Mouse (Mus musculus): Measurements from ENCODE around the gene Cercam.

Cercam gene

DNA sequence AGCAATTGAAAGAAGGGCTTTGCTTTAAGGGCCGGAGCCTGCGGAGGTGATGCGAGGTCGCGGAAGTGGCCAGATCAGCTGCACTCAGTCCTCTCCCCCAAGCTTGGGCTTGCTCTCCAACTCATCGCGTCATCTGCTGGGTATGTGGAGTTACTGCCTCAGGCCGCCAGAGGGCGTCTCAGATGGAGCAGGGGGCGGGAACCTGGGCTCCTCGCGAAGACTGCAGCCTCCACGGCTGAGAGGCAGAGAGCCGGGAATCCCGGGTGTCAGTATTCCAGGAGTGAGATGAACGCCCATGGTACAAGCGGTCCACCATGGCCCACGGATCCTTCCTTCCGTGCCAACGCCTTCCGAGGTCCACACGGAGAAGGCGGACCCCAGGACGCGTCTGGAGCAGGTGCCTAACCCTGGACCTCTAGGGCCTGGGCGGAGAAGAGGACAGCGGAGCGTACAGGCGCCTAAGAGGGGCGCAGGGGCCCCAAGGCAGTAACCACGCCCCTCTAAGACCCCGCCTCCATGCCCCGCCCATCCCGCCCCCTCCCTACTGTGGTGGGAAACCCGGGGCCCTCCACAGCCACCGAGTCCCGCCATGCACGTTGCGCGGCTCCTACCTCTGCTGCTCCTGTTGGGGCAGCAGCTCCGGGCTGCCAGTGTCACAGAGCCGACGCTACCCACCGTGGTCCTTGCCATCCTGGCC lies at the start of gene Cercam:
Cercam (plus strand) TSS at position 216 of the 697 bp plus-strand sequence.
- peak; percentile 81 for DNase-seq (ENCODE audit: low read depth, low spot score)

DNA sequence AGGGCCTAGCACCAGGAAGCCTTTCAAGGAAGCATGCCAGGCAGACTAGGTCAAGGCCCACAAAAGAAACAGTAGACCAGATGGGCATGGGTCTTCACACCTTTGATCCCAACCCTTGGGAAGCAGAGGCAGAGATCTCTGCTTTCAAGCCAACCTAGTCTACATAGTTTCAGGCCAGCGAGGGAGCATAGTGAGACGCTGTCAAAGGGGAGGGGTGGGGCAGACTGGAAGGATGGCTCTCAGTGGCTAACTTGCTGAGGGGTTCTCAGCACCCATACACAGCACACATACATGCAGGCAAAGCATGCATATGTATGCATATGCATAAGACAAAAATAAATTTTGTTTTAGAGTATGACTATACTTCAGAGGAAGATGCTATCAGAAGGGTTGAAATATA lies 49.6 kb upstream of the Cercam start:
- DNase-seq (ENCODE audit: low read depth, low spot score): no peak

DNA sequence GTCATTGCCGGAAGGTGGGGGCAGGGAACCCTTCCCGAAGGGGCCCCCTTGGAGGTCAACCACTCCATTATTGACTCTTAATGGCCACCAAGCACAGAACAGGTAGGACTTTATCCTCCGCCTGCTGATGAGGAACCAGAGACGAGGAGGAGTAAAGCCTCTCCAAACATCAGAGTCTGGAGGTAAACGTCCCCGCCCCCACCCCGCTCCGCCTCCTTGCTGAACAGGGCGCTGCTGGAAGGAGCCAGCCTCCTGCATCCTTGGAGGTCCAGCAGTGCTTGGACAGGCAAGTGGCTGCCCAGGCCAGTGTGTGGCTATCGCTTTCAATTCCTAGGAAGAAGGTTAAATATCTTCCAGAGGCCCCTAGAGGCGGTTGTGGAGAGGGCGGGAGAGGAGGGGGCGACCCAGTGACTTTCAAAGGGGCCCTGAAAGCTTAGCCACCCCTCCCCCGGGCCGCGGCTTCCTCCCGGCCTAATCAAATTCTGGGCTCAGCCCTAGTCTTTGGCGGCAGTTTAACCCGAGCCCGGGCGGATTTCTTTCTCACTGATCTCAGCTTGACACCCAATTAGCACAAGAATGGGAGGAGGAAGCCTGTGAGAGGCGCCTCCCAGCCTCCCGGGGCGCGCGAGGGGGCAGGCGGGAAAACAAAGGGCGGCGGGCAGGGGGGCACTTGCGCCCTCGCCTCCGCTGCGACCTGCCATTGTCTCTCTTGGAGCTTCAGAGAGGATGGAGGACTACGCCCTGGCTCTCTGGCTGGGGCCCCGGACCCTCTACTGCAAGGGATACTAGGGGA lies 48.7 kb upstream of the Cercam start, which contains the start of gene Urm1:
Urm1 (plus strand) TSS at position 51 of the 793 bp plus-strand sequence.
- no peak for DNase-seq (ENCODE audit: low read depth, low spot score)

DNA sequence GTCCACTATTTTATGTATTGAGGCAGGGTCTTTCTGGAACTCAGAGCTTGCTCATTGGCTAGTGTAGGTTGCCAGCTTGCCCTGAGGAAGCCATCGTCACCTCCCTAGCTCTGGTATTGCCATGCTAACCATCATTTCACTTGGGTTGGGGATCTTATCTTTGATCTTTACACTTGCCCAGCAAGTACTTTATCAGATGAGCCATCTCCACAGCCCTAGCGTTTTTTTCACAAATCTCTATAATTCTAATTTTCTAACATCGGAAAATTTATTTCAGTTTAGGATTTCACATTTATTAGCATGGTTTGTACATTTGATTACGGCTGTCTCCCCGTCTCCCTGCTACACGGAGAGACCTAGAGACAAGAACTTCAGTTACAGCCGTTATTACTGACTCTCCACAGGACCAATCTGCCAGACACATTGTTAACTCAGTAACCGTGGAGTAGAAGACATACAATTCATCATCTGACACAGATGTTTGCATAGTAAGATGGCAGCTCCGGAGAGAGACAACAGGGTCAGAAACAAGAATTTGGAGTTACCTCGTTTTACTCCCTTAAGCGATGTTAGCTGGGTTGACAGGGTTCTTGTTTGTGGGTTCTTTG lies 42.5 kb upstream of the Cercam start:
- no peak for DNase-seq (ENCODE audit: low read depth, low spot score)

DNA sequence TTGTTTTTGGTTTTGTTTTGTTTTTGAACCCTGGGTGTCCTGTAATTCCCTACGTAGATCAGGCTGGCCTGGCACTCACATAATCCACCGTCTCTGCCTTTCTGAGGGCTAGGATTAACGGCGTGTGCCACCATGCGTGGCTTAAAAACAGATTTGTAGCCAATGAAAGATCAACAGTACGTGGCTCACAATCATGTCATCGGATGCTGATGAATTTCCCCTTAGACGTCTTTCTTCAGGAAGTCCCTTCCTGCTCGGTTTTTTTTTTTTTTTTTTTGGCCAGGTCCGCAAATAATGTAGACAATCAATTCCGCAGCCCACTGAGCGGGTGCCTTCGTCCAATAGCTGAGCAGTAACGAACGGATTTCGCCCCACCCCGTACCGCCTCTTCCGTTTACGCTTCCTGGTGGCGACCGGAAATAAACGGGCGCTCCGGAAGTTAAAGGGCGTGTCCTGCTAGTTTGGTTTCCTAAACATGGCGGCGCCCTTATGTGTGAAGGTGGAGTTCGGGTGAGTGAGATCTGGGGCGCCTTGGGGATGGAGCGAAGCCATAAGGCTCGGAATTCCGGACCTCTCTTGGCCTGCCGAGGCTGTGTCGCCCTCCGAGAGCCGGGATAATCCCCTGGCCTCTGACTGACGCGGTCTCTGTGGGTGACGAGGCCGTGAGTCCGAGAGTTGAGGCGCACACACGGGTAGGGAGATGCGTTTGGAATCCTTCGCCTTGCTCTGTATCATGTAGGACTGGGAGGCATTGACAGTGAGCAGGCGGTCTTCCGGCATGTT lies 41.8 kb upstream of the Cercam start:
- peak; percentile 94 for DNase-seq (ENCODE audit: low read depth, low spot score)

DNA sequence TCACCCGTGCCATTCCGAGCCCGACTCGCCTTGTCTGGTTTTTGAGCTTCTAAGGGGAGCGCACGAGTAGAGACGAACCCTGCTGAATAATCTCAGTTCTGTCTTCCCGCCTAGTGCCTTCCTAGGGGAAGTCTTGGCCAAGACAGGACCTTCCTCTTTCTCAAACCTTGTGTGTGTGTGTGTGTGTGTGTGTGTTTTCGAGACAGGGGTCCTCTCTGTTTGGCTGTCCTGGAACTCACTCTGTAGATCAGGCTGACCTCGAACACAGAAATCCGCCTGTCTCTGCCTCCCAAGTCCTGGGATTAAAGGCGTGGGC lies 41.3 kb upstream of the Cercam start:
- no peak for DNase-seq (ENCODE audit: low read depth, low spot score)

DNA sequence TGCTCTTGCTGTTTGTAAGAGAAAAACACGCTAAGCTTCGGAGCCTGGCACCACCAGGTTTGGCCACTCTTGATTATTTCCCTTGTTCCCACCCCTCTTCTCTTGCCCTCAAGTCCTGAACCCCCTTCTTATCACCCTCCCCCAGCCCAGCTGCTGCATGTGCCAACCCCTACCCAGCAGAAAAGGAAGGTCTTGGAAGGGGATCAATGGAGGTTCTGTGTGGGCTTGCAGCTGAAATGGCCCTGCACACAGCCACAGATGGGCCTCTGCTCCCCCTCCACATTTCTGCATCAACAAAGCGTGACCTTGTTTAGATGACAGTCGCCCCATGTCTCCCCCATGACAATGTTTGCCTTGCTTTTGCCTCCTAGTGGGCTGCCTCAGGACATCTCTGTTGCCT lies 37.9 kb upstream of the Cercam start:
- DNase-seq (ENCODE audit: low read depth, low spot score): no peak

DNA sequence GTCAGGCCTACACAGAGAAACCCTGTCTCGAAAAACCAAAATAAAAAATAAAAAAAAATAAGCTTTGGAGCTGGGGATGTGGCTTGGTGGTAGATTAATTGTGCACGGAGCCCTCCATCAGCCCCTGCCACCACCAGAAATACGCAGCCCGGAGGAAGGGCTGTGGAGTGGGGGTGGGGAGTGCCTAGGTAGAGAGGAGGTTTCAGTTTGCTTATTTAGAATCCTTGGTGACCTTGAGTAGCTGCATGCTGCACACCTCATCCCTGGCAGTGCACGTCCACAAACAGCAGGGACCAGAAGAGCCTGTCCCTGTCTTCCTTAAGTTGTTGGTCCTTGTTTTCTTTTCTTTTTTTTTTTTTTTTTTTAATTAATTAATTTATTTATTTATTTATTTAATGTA lies 35.2 kb upstream of the Cercam start:
- DNase-seq (ENCODE audit: low read depth, low spot score): no peak

DNA sequence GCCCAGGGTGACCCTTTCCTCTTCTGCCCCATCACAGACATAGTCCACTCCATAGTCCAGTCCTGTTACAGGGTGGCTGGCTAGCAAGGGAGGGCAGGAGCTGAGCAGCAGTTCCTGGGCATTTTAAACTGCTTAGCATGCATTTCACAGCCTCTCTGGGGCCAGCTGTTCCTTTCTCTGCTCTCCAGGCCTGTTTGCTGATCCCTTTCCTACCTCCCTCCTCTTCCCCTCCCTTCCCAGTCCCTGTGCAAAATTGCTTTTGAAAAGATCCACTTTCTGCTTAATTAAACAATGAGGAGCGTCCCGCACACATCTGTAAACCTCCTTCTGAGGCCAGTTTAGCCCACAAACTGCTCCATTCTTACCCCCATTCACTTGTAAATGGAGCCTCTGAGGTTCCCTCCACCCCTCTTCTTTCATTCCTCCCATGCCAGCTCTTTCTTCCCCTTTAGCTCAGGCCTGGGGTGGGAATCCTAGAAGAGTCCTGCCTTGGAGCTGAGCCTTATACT lies 33.5 kb upstream of the Cercam start:
- no peak for DNase-seq (ENCODE audit: low read depth, low spot score)

DNA sequence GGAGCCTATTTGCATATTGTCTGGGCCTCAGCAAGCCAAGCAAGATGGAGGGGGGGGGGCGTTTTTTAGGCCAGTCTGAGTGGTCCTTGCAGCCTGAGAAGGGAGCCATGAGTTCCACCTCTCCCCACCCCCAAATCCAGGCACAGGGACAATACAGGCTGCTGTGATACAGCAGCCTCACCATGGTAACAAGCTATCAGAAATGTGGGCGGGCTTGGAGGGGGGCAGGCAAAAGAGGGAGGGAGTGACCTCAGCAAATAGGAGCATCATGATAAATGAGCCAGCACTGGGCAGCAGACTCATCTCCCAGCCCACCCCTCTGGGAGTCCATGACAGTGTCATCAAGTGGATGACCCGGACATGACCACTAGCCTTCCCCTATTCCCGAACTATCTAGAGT lies 29.5 kb upstream of the Cercam start:
- DNase-seq (ENCODE audit: low read depth, low spot score): no peak

DNA sequence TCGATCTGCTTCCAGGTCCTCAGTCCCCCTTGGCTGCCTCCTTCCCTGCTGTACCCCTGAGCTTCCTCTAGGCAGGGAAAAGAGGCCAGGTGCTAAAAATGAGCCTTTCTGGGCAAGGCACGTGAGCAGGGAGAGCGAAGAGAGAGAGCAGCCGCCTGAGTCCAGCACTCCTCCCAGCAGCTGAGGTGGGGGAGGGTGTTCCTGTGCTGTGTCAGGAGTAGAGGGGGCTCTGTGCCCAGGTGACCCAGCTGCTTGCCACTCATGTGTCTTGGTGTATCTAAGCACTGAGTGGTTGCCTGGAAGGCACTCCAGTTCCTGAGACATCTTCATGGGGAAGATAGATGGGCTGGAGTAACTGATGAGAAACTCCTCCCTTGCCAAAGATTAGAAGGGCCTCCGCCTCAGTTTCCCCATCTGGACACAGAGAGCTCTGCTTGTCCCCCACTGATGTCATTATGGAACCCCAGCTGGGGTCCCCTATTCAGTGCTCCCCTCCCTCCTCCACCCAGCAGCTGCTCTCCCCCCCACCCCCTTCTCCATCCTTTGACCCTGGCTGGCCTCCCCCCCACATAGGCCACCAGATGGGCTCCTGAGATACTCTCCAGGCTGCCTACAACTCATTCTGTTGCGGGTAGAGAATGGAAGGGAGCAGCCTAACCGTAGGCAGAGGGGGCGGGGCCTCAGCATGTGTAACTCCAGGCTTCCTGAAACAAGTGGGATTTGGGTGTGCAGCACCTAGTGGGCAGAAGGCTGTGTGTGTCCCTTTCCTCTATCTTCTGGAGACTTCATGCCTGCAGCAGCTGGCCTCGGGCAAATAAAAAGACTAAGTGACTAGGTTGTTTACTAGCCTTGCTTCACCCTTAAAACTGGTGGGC lies 25.5 kb upstream of the Cercam start:
- no peak for DNase-seq (ENCODE audit: low read depth, low spot score)

DNA sequence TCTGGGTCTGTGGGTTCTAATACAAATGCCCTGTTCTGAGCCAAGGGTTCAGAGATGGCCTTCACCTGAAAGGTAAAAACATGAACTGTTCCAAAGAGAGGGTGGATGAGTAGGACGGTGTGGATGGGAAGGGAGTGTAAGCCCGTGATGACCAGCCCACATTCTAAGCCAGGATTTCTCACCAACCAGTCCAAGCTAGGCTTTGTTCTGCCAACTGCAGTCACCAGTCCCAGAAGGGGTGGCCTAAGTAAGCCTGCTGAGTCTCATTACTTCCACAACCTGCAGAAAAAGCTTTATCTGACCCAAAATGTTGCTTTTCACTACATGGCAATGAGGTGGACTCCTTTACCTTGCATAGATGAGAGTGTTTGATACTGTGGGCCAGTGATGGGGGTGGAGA lies 24.8 kb upstream of the Cercam start:
- DNase-seq (ENCODE audit: low read depth, low spot score): no peak

DNA sequence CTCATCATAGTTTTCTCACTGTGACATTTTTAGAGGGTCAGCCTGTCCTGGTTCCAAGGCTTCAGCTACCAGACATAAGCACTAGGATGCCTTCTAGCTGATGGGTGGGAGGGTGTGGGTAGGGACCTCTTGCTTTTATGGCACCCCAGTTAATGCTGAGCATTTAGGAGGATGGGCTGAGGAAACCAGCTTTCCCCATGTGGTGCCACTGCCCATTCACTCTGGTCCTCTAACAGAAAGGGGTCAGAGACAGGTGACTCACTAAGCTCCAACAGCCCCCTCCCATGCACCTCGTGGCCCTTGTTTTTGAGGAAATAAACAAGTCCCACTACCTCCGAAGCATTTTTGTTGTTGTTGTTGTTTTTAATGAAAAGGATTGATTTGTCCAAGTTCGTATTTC lies 24.3 kb upstream of the Cercam start:
- no peak for DNase-seq (ENCODE audit: low read depth, low spot score)

DNA sequence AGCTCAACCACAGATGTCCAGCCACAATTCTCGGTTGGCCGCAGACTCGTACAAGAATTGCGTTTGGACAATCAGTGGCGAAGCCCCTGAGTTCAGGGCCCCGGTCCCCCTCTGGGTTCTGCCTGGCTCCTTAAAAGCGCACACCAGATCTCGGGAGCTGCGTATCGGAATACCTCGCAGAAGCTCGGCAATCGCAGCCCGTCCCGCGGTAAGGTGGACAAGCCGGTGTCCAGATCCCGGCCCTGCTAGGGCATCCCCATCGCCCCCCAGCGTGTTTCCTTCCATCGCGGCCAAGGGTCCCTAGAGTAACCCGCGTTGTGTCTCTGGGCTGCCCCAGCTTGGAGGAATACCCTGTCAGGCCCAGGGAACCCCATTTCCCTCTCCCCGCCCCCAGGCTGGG lies 23.3 kb upstream of the Cercam start:
- DNase-seq (ENCODE audit: low read depth, low spot score): no peak

DNA sequence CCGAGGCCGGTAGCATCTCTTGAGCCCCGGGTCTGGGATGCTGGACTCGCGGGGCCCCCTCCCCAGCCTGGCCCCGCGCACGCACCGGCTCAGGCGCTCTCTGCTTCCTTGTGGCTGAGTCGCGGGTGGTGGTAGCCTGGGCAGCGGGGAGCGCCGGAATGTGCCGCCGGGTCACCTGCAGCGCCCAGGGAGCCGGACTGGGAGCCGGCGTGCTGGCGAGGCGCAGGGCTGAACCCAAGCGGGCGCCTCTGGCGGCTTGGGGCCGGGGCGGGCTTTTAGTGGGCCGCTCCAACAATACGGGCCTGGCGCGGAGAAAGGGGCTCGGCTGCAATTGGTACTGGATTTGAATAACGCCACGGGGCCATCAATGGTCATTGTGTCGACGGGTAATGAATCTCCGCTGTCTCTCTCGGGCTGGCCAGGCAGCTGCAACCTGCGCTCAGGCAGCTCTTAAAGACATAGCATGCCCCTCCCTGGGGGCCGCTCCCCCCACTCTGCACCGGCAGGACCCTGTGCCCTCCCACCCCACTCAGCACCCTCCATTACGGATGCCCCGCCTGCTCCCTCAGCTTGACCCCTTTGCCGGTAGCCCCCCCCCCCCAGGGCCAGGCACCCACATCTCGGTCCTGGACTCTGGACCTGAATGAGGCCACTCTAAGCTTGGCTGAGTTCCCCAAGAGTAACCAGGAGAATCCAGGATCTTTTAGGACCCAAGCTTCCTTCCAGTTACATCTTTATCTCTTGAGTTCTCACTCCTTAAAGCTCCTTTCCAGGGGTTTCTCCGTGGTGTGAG lies 22.7 kb upstream of the Cercam start:
- DNase-seq (ENCODE audit: low read depth, low spot score): no peak

DNA sequence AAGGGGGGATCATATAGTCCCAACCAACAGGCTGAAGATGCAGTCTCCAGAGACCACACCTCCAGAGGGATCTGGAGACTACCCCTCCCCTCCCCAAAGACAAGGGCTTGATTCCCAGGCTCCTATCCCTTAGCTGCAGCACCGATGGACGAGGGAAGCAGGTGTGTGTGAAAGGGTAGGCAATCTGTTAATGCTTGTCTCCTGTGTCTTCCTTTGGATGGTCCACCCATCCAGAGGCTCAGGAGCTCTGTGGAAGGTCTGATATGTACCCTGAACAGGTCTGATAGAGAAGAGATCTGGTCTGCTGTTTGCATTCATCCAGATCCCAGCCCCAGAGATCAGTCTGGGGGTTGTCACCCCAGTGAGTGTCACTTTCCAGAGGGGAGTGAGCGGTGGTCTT lies 22.1 kb upstream of the Cercam start:
- DNase-seq (ENCODE audit: low read depth, low spot score): no peak

DNA sequence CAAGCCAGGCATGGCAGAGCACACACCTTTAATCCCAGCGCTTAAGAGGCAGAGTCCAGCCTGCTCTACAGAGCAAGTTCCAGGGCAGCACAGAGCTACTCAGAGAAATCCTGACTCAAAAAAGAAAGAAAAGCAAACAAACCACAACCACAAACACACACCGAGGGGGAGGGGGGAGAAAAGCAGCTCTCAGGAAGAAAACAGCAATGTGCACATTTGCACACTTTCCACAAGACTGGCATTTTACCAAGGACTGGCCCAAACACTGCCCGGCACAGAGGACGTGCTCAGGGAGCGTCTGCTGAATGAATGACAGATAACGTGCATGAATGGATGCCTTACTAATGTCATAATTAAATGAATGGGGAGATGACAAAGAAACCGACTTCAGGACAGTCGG lies 19.9 kb upstream of the Cercam start:
- DNase-seq (ENCODE audit: low read depth, low spot score): no peak

DNA sequence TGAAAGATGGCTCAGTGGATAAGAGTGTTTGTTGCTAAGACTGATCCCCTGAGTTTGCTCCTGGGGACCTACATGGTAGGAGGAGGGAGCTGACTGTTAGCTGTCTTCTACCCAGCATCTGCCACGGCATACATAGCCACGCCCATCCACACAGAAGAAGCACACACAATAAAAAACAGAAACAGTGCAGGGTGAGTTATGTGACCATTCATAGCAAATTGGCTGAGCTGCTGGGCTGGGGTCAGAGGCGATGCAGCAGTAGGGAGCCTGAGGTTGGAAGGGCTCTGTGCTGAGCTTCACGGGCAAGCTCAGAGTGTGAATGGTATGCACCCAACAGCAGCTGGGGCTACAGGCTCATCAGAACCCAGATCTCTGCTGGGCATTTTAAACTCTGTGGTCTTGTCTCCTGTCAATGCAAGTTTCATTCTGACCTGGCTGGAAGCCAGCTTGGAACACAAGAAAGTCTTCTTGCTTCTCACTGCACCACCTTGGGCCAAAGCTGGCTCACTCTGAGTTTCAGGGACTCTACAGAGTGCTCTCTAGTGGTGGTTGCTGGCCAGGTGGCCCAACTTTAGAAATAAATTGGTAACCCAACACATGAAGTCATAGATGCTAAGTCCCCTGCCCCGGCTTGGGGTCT lies 19.0 kb upstream of the Cercam start:
- no peak for DNase-seq (ENCODE audit: low read depth, low spot score)

DNA sequence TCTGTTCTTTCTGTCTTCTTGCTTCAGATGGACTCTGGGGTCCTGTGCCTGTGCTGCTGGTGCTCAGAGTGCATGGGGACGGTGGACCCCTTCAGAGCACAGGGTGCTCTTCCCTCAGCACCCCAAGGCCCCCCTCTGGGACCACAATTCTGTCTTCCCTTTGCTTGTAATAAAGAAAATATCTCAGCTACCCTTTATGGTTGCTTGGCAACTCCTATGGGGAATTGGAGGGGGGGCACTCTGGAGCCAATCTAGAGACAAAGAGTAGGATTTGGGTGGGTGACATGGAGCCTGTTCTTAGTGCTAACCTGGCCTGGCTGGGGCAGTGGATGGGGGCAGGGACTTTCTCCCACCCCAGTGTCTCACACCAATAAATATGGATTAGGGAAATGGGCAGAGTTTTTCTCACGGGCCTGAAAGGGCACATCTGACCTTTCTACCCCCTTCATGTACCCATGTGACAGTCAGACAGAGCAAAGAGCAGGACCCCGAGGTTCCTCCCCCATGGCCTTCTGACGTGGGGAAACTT lies 15.9 kb upstream of the Cercam start:
- DNase-seq (ENCODE audit: low read depth, low spot score): no peak
